Mouse (Mus musculus): ENCODE data around the gene Pin1.

GRCm38 (mm10) chr9:20642101-20642895, 9.6 kb upstream of the Pin1 start, which contains the start of gene Ubl5:
- TF ChIP-seq CTCF (IDR thresholded peaks at IDR 0.05; ENCODE audit: borderline replicate concordance, control insufficient read depth, extremely low read depth, insufficient read depth, low read length, poor library complexity) (0 out of 2 replicates have a peak, but pooled peaks have one; percentile 26), POLR2A (IDR thresholded peaks at IDR 0.05; ENCODE audit: control insufficient read depth, extremely low read depth, insufficient read depth, low read length, poor library complexity) (peak; percentile 76; the same call in 1 of the 2 replicates)

Measured in thymus, adult 2 months (tissue).